Mouse (Mus musculus) right cerebral cortex, postnatal 14 days (tissue): ENCODE data around the gene Nlrp4e.
"Not testable (repeated sequence)": the region's sequence is repeated elsewhere in the genome, so short reads cannot be mapped to it uniquely, and the experiment has no call there.

Source experiments
- DNase-seq: peaks from one replicate; pipeline ENCODE4 v3.0.0; 2022

Gene Nlrp4e

GRCm38 (mm10) chr7:23300892-23301291, at the start of gene Nlrp4e:
Gene Nlrp4e (plus strand): TSS chr7:23301192.
- not testable (repeated sequence) for DNase-seq

DNA sequence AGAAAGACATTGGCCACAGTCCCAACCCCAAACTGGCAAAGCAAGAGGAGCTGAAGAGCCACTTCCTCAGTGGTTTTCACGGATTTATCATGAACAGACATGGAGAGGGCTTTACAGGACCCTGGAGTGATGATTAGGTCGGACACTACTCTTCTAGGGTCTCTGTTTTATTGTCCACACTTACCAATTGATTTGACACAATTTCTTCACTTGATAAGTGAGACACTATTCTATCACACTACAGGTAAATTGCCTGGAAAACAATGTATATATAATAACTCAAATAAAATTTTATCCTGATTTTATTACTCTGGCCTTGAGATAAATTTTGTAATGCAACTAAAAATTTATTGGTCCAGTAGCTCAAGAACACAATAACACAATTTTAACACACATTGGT, 49.4 kb upstream of the Nlrp4e start, which contains the start of gene Vmn1r166:
Gene Vmn1r166 (minus strand): TSS at position 101 of the 400 bp plus-strand sequence.
- not testable (repeated sequence) for DNase-seq

DNA sequence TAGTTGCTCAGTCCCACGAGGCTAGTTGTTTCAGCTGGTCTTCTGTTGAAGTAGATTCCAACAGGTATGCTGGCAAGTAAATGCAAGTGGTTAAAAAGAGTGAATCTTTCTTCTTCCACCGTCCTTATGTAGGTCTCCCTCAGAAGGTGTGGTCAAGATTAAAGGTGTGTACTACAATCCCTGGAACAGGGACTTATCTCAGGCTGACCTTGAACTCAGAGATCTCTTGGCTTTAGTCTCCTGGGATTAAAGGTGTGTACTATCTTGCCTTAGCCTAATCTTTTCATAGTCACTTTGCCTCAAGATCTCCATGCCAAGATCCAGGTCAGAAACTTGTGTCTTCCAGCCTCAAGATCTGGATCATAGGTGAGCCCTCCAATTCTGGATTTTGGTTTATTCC, 22.2 kb upstream of the Nlrp4e start, which contains the start of gene Gm6902:
Gene Gm6902 (minus strand): TSS at position 101 of the 400 bp plus-strand sequence.
- DNase-seq = not testable (repeated sequence)

DNA sequence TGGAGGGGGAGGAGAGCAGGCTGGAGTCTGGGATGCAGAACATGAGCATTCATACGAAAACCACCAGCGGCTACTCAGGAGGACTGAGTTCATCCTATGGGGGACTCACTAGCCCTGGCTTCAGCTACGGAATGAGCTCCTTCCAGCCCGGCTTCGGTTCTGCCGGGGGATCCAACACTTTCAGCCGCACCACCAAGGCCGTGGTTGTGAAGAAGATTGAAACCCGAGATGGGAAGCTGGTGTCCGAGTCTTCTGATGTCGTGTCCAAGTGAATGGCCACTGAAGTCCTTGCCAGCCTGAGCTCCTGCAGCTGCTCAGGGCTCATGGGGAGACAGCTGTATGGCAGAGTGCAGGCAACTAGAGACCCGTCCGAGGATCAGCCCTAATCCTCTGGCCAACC, 57.3 kb downstream of the Nlrp4e start:
- not testable (repeated sequence) for DNase-seq

- no peak for DNase-seq
Observed at GRCm38 (mm10) chr7:23385589-23385988, 84.6 kb downstream of the Nlrp4e start, which contains the start of gene Nlrp5. Gene Nlrp5 (plus strand): TSS chr7:23385889.
